Mouse (Mus musculus) limb, embryonic 14.5 days (tissue): Measurements from ENCODE around the gene Uts2b. TPM values are rescaled to one million over a fixed set of nuclear protein-coding genes. Genes with fewer than 3 reads are reported as not detected.

Source experiments
- polyA plus RNA-seq, 2 experiments: library from polyadenylated mRNA; depleted of rRNA in 1 of 2; stranded (reverse) in 1 of 2; unstranded in 1 of 2; fragments of >200 nt; fragmentation: Nextera tagmentation in 1 of 2; extraction: Ambion mirVana in 1 of 2; gene quantifications; 2 replicates each; pipeline versions ENCODE4 v1.2.1 to v1.2.3; 2012 to 2014

Gene Uts2b
- polyA plus RNA-seq, 2 experiments, result 0.62 to 1.3 TPM

Other genes starting within 250 kb of the Uts2b start
- gene Ostn, start 62.8 kb downstream of the Uts2b start, polyA plus RNA-seq (2012; rRNA removed), result 2.2 and 3.0 TPM in 2 replicates
- gene Ostn, start 62.8 kb downstream of the Uts2b start, polyA plus RNA-seq (2014; fragmentation: Nextera tagmentation; extraction: Ambion mirVana), result 4.2 and 7.4 TPM in 2 replicates
- 38.0 and 39.4 TPM in 2 replicates for gene Ccdc50, start 18.6 kb upstream of the Uts2b start, polyA plus RNA-seq (2012; rRNA removed)
- gene Ccdc50, start 18.6 kb upstream of the Uts2b start, polyA plus RNA-seq (2014; fragmentation: Nextera tagmentation; extraction: Ambion mirVana), result 50.5 and 54.1 TPM in 2 replicates